Mouse (Mus musculus) heart, adult 11 months (tissue): ENCODE results near the gene Ryk.

Experiments used
- DNase-seq: peaks from one replicate; pipeline ENCODE4 v3.0.0; 2022

Gene Ryk

DNA sequence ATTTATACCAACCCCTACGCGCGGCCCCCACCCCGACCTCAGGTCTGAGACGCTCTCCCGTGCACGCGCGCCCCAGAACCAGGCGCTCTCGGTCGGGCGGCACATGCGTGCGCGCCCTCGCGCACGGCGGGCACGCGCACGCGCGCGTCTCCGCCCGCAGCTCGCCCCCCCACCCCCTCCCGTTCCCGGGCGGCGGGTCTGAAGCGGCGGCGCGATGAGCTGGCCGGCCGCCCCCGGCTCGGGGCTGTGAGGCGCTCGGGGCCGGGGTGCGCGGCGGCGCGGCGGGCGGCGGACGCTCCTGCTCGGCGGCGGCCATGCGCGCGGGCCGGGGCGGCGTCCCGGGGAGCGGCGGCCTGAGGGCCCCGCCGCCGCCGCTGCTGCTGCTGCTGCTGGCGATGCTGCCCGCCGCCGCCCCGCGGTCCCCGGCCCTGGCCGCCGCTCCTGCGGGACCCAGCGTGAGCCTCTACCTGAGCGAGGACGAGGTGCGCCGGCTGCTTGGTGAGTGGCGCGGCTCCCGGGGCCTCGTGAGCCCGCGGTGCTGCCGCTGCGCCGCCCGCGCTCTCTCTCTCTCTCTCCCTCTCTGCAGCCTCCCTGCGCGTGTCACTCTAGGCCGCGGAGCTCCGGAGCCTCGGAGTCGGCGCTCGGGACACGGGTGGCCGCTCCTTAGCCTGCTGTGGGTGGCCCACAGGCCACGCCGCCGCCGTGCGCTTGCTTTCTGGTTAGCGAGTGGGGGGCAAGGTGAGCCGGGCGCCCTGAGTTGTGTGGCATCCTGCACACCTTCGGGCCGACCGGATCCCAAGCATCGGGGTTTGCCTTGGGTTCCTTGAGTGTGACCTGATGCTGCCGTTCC, at the start of gene Ryk:
Ryk (plus strand) TSS at position 176 of the 850 bp plus-strand sequence.
- peak; percentile 99 for DNase-seq

DNA sequence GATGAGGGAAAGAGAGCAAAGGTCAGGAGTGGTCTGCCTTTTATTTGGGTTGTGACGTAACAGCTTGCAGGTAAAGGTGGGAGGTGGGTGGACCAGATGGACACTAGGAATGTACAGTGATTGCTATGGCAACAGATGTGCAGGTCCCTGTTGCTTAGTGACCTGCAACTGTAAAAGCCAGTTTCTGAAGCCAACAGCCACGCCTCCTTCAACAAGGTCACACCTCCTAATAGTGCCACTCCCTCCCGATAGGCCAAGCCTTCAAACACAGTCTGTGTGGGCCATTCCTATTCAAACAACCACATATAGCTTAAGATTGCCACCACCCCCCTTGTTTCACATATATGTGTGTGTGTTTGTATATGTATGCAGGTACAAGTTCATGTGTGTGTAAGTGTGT, 45.2 kb upstream of the Ryk start:
- DNase-seq: no peak

DNA sequence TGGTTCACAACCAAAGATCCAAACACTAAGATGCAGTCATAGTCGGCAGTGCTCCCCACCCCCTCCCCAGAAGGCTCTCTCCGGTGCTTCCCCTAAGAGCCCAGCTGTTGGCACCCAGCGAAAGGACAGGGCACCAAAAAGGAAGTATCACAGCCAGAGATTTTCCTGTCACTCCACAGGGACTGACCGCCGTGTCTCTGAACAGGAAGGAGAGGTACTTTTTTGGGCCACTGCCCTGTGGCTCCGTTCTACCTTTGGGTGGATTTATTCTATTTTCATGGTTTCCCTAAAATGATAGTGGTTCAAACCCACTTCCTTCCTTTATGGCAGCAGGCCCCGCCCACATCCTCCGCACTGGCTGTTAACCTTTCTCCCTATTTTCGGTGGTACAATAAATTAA, 42.9 kb upstream of the Ryk start:
- peak; percentile 92 for DNase-seq

DNA sequence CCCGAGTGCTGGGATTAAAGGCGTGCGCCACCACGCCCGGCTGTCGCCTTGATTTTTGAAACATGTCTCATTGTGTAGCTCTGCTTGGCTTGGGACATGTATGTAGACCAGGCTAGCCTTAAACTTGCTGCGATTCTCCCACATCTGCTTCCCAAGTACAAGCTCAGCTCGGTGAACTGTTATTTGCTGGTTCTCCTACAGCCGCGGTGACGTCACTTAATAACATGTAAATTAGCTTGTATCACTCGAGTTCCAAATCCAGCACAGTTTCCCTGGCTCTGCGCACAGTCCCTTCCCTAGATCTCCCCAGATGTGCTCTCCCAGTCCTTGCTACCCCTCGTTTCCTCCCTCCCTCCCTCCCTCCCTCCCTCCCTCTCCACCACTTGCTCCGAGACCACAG, 41.9 kb upstream of the Ryk start:
- DNase-seq: peak; percentile 82

DNA sequence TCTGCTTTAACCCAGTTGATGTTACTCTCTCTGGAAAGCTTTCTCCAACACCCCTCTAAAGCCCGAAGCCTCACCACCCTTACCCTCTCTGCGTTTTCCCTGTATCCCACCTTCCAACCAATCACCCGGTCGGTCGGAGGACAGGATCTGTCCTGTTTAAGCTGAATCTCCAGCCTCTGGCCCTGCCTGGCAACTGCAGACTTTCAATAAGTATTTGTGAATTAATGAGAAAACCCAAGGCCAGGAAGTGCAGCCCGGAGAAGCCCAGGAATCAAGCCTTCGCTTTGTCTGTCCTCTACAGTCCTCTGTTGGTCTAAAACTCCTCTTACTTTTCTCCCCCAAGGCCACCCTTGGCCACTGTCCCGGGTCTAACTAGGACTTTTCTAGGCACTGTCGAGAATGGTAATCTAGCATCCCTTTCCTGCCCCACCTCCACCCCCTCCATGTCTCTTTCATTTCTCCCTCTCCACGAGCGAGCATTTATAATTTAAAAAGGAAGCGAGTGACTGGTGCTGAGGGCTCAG, 41.4 kb upstream of the Ryk start:
- DNase-seq: peak; percentile 78

DNA sequence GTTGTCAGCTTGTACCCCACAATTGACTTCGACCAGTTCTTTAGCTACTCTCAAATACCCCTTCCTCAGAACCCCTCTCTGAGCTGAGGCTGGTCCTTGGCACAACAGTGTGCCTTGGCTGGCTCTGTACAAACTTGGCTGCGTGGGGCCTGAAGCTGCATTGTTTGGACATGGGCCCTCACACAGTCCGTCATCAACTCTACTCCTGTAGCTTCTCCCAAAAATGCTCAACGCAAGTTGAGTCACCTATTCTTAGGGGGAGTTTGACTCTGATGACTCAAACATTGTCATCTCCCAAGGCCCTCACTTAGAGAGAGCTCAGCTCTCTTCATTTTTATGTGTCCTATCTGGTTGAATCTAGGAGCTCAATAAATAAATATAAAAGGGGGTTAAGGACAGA, 36.3 kb upstream of the Ryk start:
- no peak for DNase-seq

DNA sequence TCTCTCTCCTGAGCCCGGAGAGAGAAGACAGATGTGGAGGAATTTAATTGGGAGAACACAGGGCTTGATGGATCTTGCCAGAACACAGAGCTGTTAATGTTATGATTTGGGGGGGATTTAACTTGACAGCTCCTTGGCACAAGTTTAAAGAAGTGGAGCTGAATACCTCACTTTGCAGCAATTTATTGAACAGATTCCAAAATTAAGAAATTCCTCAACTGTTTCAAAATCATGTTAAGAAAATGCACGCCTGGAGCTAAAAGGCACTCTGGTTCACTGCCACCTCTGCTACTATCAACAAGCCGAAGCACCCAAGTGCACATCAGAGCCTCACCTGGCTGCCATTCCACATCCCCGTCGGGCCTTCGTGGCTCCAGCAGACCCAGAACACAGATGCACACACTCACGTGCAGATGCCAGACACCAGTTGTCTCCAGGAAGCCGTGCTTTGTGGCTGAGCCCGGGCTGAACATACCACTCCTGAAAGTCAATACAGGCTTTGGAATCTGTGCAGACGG, 28.6 kb upstream of the Ryk start:
- peak; percentile 91 for DNase-seq

DNA sequence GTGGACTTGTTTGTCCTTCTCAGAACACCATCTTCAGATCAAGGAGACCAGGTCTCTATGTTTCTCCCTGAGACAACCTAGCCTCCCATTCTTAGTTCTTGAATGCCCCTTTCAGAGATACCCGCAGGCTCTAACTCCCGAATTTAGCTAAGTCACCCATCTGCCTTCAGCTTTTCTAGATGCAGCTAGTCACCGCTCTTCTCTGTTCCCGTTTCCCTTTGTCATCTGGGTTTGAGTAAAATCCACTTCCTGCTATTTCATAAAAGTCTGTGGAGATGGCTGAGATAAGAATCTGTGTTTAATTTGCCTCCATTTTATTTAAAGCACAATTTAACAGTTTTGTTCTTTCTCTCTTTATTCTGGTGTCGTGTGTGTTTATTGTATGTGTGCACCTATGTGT, 23.5 kb upstream of the Ryk start:
- DNase-seq: no peak

DNA sequence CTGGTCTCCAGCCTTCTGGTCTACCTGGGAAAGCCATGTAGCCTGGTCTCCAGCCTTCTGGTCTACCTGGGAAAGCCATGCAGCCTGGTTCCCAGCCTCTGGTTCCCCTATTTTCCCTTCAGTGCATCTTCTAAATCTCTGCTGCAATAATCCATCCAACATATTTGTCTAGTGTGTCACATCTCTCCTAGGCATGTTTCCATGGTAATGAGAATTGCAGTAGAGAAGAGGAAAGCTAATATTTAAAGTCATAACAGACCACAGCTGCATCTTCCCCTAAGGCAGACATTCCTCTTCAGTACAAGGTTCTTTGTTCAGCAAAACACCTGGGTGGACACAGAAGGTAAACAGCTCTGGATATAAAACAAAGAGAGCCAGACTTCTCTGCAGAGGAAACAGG, 16.5 kb upstream of the Ryk start:
- no peak for DNase-seq

DNA sequence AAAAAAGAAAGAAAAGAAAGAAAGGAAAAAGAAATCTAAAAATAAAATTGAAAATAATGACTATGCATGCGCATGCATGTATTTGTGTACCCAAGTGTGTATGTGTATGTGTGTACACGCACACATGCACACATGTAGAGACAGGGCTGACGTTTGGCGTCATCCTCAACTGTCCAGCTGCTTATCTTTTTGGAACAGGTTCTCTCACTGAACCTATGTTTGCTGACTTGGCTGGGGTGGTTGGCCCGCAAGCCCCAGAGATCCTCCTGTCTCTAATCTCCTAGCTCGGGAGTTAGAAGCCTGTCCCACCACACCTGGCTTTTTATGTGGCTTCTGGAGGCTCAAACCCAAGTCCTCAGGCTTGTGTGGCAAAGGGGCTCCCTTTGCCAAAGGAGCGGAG, 6.1 kb upstream of the Ryk start:
- no peak for DNase-seq

DNA sequence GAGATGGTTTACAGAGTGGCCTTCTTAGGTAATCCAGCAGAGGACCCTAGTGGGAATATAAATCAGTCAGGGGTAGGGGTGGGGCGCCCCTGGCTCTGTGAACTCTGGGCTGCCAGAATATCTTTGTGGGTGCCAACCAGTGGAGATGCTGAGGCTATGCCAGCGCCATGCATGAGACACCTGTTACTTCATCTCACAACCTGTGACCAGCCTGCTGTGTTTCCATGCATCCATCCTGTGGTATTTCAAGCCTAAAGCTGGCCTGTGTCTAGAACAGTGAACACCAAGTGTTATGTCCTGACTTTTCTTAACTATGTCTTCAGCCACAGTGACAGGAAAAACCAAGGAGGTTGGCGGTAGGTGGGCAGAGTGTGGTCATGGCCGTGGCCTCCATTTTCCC, 3.2 kb upstream of the Ryk start:
- no peak for DNase-seq

DNA sequence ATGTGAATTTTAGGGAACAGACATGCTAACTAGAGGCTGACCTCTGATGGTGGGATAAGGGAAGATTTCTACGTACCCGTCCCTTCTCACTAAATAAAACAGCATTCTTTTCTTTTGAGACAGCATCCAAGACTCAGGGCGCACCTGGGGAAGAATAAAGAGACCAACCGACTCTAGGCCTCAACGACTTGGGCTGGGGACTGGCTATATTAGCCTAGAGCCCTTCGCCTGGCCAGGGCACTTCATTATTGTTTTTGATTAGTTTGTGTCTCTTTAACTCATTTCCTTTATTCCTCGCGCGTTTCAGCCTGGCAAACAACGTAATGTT, 339 bp upstream of the Ryk start:
- DNase-seq: no peak

DNA sequence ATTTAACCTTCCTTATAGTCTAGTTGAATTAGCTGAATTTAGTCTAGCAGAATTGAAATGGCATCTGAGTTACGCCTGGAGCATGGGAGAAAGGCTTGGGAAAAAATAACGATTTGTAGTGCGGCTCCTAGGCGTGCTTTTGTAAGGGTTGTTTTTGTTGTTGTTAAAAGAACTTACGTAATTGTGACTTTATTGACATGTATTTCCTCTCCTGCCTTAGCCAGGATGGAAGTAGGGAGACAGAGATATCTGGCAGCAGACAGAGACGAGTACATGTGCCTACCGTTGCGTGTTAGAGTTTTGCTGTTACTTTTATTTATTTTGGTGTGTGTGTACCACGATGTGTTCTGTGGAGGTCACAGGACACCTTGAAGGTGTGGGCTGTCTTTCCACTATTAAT, 1.6 kb downstream of the Ryk start:
- no peak for DNase-seq

DNA sequence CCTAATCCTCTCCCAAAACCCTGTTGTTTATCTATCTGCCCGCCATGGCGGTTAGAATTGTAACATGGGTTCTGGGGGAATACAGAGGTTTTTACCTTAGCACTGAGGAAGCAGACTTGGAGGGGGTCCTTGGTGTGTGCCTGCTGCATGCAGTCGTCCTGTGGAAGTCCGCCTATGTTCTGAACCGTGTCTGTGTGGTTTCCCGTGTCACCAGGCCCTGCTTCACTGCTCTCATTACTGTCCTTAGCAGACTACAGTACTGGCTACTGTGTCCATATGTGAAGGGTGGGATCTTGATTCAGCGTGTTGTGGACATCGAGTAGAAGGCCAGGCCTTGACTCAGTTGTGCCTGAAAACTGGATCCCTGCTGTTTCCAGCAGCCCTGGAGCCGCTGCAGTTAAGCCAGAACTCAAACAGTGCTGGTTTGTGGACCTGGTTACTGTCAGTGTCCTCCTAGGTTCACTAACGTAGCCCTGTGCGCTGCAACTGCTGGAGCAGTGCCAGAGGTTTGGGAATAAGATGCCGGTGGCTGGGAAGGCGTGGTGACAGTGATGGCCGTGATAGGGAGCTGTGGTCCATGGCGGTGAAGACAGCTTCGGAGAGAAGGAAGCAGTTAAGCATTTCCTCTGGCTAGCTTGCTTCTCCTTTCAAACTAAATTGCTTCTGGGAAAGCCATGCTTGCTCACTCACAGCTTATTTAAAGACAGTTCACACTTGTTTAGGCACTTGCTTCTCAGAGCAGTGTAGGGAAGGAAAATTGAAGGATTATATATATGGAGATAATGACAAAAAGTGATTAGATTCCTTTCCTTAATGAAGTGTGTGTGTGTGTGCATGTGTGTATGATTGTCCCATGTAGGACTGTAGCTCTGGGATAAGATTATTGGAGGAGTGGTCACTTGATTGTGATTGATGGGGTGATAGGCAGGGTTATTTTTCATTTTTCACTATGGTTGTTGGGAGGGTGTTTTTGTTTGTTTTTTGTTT, 6.4 kb downstream of the Ryk start:
- DNase-seq: peak; percentile 95

DNA sequence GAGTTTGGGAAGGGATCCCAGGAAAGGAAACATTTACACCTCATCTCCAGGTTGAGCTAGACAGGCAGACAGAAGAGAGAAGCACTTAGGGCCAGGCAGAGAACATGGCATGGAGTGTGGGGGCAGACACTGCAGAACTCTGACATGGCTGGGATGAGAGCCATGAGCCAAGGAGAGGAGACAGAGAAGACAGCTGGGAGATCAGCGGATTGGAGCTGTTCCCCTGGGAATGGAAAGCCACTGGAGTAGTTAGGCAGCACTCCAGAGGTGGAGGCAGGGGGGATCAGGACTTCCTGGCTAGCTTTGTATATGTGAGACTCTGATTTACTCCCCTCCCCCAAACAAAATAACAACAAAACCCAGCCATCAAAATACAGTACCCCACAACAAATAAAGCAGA, 7.1 kb downstream of the Ryk start:
- DNase-seq: peak; percentile 95

DNA sequence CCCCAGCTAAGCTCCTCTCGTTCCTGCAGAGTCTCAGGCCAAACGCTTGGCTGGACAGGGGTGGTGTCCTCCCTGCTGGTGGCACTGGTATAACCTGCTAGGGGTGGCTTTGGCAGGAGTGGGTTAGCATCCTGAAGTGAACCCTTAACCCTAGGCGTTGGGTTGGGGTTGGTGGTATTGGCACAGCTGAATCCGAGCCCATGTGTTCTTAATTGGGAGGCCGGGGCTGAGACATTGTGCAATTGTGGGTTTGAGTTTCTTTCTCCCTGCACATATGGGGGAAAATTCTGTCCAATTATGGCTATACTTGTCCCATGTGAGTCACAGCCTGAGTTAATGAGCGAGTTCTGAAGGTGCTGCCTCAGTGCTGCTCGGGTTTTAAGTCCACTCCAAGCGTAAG, 7.8 kb downstream of the Ryk start:
- DNase-seq: no peak

DNA sequence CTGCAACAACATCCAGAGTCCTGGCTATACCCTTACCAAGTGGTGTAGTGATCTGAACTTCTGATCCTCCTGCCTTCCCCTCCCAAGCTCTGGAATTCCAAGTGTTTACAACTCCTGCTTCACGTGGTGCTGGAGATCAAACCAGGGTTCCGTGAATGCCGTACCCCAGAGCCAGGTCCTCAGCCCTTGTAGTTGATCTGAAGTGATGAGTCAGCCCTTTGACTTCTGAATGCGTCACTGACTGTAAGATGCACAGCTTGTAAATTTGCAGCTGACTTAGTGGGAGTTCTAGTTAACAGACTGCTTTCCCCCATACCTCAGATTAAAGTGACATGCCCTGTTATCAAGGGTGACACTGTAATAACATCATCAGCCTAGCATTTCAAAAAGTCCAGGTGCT, 8.9 kb downstream of the Ryk start:
- no peak for DNase-seq

DNA sequence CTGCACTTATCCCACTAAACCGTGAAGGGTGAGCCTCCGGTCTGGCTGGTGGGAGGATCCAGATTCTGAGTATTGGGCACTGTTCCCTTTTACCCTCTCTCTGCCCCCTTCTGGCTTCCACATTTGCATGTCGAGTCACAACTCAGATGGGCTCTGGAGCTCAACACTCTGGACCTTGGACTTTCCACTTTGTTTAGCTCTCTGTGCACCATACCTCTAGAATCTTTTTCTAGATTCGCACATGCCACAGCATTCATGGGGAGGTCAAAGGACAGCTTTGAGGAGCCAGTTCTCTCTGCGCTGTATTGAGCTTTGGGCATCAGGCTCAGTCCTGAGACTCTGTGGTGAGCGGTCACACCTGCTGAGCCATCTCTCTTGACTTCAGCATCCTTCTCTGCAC, 11.1 kb downstream of the Ryk start:
- DNase-seq: no peak

DNA sequence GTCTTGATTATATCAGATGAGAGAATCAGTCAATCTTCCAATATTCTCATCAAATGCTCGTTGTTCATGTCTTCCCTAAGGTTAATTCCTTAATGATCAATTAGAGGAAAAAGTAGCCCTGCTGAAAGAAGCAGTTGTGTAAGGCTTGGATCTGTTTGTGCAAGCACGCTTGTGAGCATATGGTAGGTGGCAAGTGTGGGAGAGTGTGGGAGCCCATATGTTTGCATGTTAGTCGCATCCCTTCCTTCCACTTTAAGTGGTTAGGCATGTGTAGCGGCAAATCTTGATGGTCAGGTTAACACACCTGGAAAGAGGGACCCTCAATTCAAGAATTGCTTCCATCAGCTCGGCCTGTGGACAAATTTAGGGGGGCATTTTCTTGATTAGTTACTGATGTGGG, 11.6 kb downstream of the Ryk start:
- DNase-seq: no peak

DNA sequence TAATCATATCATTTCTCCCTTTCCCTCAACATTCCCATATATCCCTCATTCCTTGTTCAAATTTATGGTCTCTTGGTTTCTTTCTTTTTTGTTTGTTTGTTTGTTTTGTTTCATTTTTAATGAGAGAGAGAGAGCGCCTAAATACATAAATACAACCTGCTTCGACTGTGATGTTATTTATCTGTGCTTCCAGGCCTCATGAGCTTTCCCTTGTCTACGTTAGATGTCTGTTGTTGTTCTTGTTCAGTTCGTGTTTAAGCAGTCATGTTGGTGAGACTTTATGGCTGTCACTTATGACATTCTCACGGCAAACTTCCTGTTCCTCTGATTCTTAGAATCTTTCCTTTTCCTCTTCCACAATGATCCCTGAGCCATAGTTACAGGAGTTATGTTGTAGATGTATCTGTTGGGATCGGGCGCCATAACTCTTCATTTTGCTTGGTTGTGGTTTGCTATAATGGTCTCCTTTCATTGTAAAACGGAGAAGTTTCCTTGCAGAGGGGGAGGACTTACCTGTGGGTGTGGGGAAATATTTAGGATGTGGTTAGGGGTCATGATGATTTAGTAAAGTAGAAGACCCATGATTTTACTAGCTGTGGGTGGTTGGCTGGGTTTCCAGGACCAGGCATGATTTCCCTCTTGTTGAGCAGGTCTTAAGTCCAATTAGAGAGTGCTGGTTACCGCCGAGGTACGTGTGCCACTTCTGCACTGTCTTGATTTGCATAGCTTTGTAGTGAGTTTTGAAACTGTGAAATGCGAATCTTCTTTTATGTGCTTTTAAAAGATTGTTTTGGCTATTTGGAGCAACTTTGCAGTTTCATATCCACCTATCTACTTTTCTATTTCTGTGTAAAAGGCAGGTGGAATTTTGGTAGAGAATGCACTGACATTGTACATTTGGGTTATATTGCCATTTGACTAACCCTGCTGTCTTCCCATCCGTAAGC, 17.6 kb downstream of the Ryk start:
- no peak for DNase-seq

DNA sequence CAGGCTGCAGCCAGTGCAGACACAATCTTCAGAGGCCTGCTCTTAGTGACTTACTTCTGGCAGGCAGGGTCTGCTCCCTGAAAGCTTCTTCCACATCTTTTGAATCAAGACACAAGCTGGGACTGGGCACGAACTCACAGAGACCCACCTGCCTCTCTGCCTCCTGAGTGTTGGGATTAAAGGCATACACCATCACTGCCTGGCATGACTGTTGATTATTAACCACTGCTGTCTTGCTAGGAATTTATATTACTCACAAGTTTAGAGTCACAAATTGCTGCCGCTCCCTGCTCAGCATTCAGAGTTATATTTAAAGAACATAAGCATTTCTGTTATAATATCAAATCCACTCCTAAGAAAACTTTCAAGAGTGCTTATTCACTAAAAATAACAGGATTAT, 23.1 kb downstream of the Ryk start:
- DNase-seq: no peak

DNA sequence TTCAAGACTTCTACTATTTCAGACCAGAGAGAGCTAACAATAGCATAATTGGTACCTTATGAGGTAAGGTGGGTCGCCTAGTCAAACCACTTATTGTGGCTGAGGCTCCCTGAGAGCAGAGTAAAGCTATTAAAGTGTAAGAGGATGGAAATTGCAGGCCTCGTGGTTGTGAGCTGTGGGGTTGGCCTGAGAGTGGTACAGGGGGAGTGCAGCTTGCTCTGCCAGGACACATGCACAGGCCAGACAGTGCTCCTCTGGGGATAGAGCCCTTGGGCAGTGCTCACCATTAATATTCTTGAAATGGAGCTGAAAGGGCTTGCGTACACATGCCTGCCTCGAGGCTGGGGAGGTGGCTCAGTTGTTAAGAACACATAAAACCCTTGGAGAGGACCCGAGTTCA, 23.6 kb downstream of the Ryk start:
- peak; percentile 81 for DNase-seq

DNA sequence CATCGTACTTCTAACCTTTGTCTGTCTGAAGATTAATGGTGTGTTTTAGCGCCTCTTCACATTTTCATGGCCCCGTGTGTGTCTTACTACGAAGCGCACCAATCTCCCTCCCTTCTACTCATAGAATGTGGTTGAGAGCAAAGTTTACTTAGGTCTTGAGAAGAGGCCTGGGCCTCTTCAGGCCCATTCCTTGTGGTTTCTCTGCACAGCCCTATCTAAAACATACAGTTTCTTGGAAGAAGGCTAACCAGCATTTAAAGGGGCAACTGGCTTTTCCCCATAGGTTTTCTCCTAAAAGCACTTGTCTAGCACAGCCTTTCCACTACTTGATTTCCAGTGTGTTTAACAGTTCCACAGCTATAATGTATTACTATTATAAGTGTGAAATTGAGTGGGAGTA, 24.7 kb downstream of the Ryk start:
- no peak for DNase-seq
